Mouse (Mus musculus): ENCODE measurements at regions not wholly inside any gene's neighbourhood (a gene's known extent, or its start where the extent isn't known, plus 50 kb on each side); places are given as distances from the start of the nearest gene placed in this dataset.
"Not testable (repeated sequence)": the region's sequence is repeated elsewhere in the genome, so short reads cannot be mapped to it uniquely, and the experiment has no call there.

- H3K27me3 ChIP-seq (ENCODE audit: control insufficient read depth, insufficient read depth, low read length) = no peaks in the 10 kb centered on the region
- no peaks in the 10 kb centered on the region for H3K9me3 ChIP-seq (ENCODE audit: control insufficient read depth, low read length)
- DNase-seq (ENCODE audit: low spot score) = no peak
- H3K4me3 ChIP-seq (ENCODE audit: low read depth, low read length) = no peak overlapping the region
- 91% methylated on average over 2 of the region's 2 CpGs for WGBS
- no peak overlapping the region for H3K27ac ChIP-seq (replicated peaks; ENCODE audit: low read depth, low read length)
- no peaks in the 10 kb centered on the region for H3K36me3 ChIP-seq (ENCODE audit: control insufficient read depth, insufficient read depth, low read length)
- no peak overlapping the region for H3K9ac ChIP-seq (ENCODE audit: low read length)
- ATAC-seq (ENCODE audit: insufficient number of reproducible peaks, low FRiP score, low TSS enrichment, low read depth) = no peak
- H3K4me1 ChIP-seq (ENCODE audit: control insufficient read depth, insufficient read depth, low read length) = no peaks in the 10 kb centered on the region
- H3K4me2 ChIP-seq (ENCODE audit: low read depth, severe bottlenecking) = no peak overlapping the region
Observed at GRCm38 (mm10) chr15:11496436-11496835, 97.0 kb upstream of the Tars start.

- Histone ChIP-seq H3K4me1 (ENCODE audit: control insufficient read depth, insufficient read depth, low read length) (no peaks in the 10 kb centered on the region), H3K36me3 (ENCODE audit: control insufficient read depth, insufficient read depth, low read length) (no peaks in the 10 kb centered on the region), H3K27me3 (ENCODE audit: control insufficient read depth, insufficient read depth, low read length) (no peaks in the 10 kb centered on the region), H3K4me3 (ENCODE audit: low read depth, low read length) (no peak overlapping the region), H3K9me3 (ENCODE audit: control insufficient read depth, low read length) (no peaks in the 10 kb centered on the region), H3K9ac (ENCODE audit: low read length) (no peak overlapping the region), H3K4me2 (ENCODE audit: low read depth, severe bottlenecking) (no peak overlapping the region), H3K27ac (replicated peaks; ENCODE audit: low read depth, low read length) (no peak overlapping the region)
- ATAC-seq (ENCODE audit: insufficient number of reproducible peaks, low FRiP score, low TSS enrichment, low read depth) = no peak
- DNase-seq (ENCODE audit: low spot score) = no peak
- 74% methylated on average over 3 of the region's 3 CpGs for WGBS
Observed at GRCm38 (mm10) chr15:11489116-11489515, 89.7 kb upstream of the Tars start.

DNA sequence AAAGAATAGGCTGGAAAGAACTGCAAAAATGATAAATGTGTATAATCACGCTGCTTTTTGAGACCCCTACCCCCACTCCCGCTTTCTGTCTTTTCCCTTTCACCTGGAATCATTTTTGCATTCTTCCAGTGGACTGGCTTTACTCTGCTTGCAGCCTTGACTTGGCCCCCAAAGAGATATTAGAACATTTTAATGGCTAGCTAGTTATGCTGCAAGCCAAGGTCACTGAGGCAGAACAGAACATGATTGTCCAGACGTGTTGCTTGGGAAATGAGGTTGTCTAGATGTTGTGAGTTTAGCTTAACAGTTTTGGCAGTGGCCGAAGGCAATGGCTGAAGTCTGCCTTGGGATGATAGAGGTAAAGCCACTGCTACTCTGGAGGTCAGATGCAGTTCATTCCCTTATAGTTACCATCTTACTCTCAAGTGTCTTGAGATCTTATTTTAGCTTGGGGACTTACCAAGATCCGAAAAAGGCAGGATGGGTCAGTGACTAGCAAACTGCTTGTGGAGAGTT is 87.9 kb upstream of the Tars start:
- H3K4me1 ChIP-seq (ENCODE audit: control insufficient read depth, insufficient read depth, low read length) = no peaks in the 10 kb centered on the region
- ATAC-seq (ENCODE audit: insufficient number of reproducible peaks, low FRiP score, low TSS enrichment, low read depth) = no peak
- H3K4me3 ChIP-seq (ENCODE audit: low read depth, low read length) = no peak overlapping the region
- no peaks in the 10 kb centered on the region for H3K27me3 ChIP-seq (ENCODE audit: control insufficient read depth, insufficient read depth, low read length)
- DNase-seq (ENCODE audit: low spot score) = no peak
- no peaks in the 10 kb centered on the region for H3K9me3 ChIP-seq (ENCODE audit: control insufficient read depth, low read length)
- H3K9ac ChIP-seq (ENCODE audit: low read length) = no peak overlapping the region
- 71% methylated on average over 5 of the region's 5 CpGs for WGBS
- no peak overlapping the region for H3K4me2 ChIP-seq (ENCODE audit: low read depth, severe bottlenecking)
- H3K27ac ChIP-seq (replicated peaks; ENCODE audit: low read depth, low read length) = no peak overlapping the region
- H3K36me3 ChIP-seq (ENCODE audit: control insufficient read depth, insufficient read depth, low read length) = no peaks in the 10 kb centered on the region

GRCm38 (mm10) chr15:11483916-11484315 is 84.5 kb upstream of the Tars start:
- 47% methylated on average over 5 of the region's 5 CpGs for WGBS
- H3K4me1 ChIP-seq (ENCODE audit: control insufficient read depth, insufficient read depth, low read length) = no peaks in the 10 kb centered on the region
- H3K9me3 ChIP-seq (ENCODE audit: control insufficient read depth, low read length) = no peaks in the 10 kb centered on the region
- no peak for DNase-seq (ENCODE audit: low spot score)
- no peak overlapping the region for H3K4me2 ChIP-seq (ENCODE audit: low read depth, severe bottlenecking)
- no peaks in the 10 kb centered on the region for H3K36me3 ChIP-seq (ENCODE audit: control insufficient read depth, insufficient read depth, low read length)
- no peak overlapping the region for H3K27ac ChIP-seq (replicated peaks; ENCODE audit: low read depth, low read length)
- no peak for ATAC-seq (ENCODE audit: insufficient number of reproducible peaks, low FRiP score, low TSS enrichment, low read depth)
- H3K27me3 ChIP-seq (ENCODE audit: control insufficient read depth, insufficient read depth, low read length) = no peaks in the 10 kb centered on the region
- no peak overlapping the region for H3K4me3 ChIP-seq (ENCODE audit: low read depth, low read length)
- no peak overlapping the region for H3K9ac ChIP-seq (ENCODE audit: low read length)

DNA sequence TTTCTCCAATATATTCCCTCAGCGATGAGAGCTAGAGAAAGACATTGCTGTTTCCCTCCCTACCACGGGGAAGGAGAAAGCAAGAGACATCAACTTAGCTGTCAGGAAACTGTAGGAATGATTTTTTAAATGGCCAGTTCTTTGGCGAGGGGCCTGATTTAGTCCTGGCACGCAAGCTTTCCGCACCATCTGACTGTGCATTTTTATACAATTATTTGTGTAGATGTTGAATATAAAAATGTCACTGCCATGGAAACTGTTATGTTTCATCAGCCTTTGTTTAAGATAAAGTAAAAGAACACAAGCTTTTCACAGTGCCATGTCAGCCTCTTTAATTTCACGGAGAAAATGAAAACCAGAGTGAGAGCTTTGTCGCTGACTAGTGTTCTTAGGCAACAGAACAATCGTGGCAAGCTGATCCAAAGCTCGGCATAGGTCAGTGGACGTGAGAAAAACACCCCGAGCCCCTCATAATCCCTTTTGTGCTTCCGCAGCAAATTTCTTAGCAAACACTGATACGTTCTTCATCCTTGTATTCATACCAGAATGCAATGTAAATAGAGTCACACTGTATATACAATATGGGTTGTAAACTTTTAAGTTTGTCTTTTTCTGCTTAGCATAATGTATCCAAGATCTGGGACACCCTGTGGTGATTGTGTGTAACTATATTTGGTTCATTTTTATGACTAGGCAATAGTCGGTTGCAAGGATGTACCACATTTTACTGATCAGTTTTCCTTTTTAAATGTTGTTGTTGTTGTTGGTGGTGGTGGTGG is 79.9 kb upstream of the Tars start:
- no peak overlapping the region for H3K4me2 ChIP-seq (ENCODE audit: low read depth, severe bottlenecking)
- no peak overlapping the region for H3K4me3 ChIP-seq (ENCODE audit: low read depth, low read length)
- no peak overlapping the region for H3K27ac ChIP-seq (replicated peaks; ENCODE audit: low read depth, low read length)
- no peaks in the 10 kb centered on the region for H3K9me3 ChIP-seq (ENCODE audit: control insufficient read depth, low read length)
- H3K4me1 ChIP-seq (ENCODE audit: control insufficient read depth, insufficient read depth, low read length) = no peaks in the 10 kb centered on the region
- H3K27me3 ChIP-seq (ENCODE audit: control insufficient read depth, insufficient read depth, low read length) = no peaks in the 10 kb centered on the region
- DNase-seq (ENCODE audit: low spot score) = no peak
- no peak for ATAC-seq (ENCODE audit: insufficient number of reproducible peaks, low FRiP score, low TSS enrichment, low read depth)
- WGBS = 88% methylated on average over 14 of the region's 14 CpGs
- H3K9ac ChIP-seq (ENCODE audit: low read length) = no peak overlapping the region
- H3K36me3 ChIP-seq (ENCODE audit: control insufficient read depth, insufficient read depth, low read length) = no peaks in the 10 kb centered on the region

DNA sequence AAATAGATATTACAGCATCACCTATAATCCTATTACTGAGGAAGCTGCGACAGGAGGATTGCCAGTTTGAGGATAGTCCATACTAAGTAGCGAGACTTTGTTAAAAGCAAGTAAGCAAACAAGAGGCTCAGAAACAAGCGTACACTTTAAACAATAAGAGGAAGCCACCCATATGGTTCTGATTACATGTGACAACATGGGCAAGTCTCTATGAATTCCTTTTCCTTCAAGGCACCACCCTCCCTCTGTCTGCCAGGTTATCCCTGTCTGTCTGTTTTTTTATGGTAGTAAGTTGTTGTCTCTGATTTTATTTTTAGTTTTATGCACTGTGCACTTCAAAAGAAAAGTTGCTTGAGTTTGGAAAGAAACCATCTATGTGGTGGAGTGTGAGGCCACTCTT is 76.8 kb upstream of the Tars start:
- Histone ChIP-seq H3K27me3 (ENCODE audit: control insufficient read depth, insufficient read depth, low read length) (no peaks in the 10 kb centered on the region), H3K36me3 (ENCODE audit: control insufficient read depth, insufficient read depth, low read length) (no peaks in the 10 kb centered on the region), H3K4me1 (ENCODE audit: control insufficient read depth, insufficient read depth, low read length) (no peaks in the 10 kb centered on the region), H3K9me3 (ENCODE audit: control insufficient read depth, low read length) (no peaks in the 10 kb centered on the region), H3K27ac (replicated peaks; ENCODE audit: low read depth, low read length) (no peak overlapping the region), H3K4me3 (ENCODE audit: low read depth, low read length) (no peak overlapping the region), H3K4me2 (ENCODE audit: low read depth, severe bottlenecking) (no peak overlapping the region), H3K9ac (ENCODE audit: low read length) (no peak overlapping the region)
- WGBS = 75% methylated on average over 3 of the region's 3 CpGs
- no peak for ATAC-seq (ENCODE audit: insufficient number of reproducible peaks, low FRiP score, low TSS enrichment, low read depth)
- no peak for DNase-seq (ENCODE audit: low spot score)

- Histone ChIP-seq H3K9me3 (ENCODE audit: control insufficient read depth, low read length) (no peaks in the 10 kb centered on the region), H3K27ac (replicated peaks; ENCODE audit: low read depth, low read length) (no peak overlapping the region), H3K4me3 (ENCODE audit: low read depth, low read length) (no peak overlapping the region), H3K36me3 (ENCODE audit: control insufficient read depth, insufficient read depth, low read length) (no peaks in the 10 kb centered on the region), H3K27me3 (ENCODE audit: control insufficient read depth, insufficient read depth, low read length) (no peaks in the 10 kb centered on the region), H3K4me2 (ENCODE audit: low read depth, severe bottlenecking) (no peak overlapping the region), H3K9ac (ENCODE audit: low read length) (no peak overlapping the region), H3K4me1 (ENCODE audit: control insufficient read depth, insufficient read depth, low read length) (no peaks in the 10 kb centered on the region)
- DNase-seq (ENCODE audit: low spot score) (no peak), ATAC-seq (ENCODE audit: insufficient number of reproducible peaks, low FRiP score, low TSS enrichment, low read depth) (no peak)
- 81% methylated on average over 2 of the region's 2 CpGs for WGBS
Observed at GRCm38 (mm10) chr15:11463341-11463740, 63.9 kb upstream of the Tars start.

GRCm38 (mm10) chr15:11461575-11461974 is 62.1 kb upstream of the Tars start:
- H3K36me3 ChIP-seq (ENCODE audit: control insufficient read depth, insufficient read depth, low read length); H3K4me1 ChIP-seq (ENCODE audit: control insufficient read depth, insufficient read depth, low read length); H3K27ac ChIP-seq (replicated peaks; ENCODE audit: low read depth, low read length); H3K4me2 ChIP-seq (ENCODE audit: low read depth, severe bottlenecking); DNase-seq (ENCODE audit: low spot score); H3K4me3 ChIP-seq (ENCODE audit: low read depth, low read length); H3K27me3 ChIP-seq (ENCODE audit: control insufficient read depth, insufficient read depth, low read length); H3K9me3 ChIP-seq (ENCODE audit: control insufficient read depth, low read length); ATAC-seq (ENCODE audit: insufficient number of reproducible peaks, low FRiP score, low TSS enrichment, low read depth); H3K9ac ChIP-seq (ENCODE audit: low read length): not testable (repeated sequence)
- 73% methylated on average over 2 of the region's 2 CpGs for WGBS

- Histone ChIP-seq H3K27me3 (ENCODE audit: control insufficient read depth, insufficient read depth, low read length) (no peaks in the 10 kb centered on the region), H3K4me2 (ENCODE audit: low read depth, severe bottlenecking) (no peak overlapping the region), H3K4me1 (ENCODE audit: control insufficient read depth, insufficient read depth, low read length) (no peaks in the 10 kb centered on the region), H3K9ac (ENCODE audit: low read length) (no peak overlapping the region), H3K27ac (replicated peaks; ENCODE audit: low read depth, low read length) (no peak overlapping the region), H3K4me3 (ENCODE audit: low read depth, low read length) (no peak overlapping the region), H3K36me3 (ENCODE audit: control insufficient read depth, insufficient read depth, low read length) (no peaks in the 10 kb centered on the region), H3K9me3 (ENCODE audit: control insufficient read depth, low read length) (no peaks in the 10 kb centered on the region)
- no peak for ATAC-seq (ENCODE audit: insufficient number of reproducible peaks, low FRiP score, low TSS enrichment, low read depth)
- DNase-seq (ENCODE audit: low spot score) = no peak
- WGBS = 86% methylated on average over 2 of the region's 2 CpGs
Observed at GRCm38 (mm10) chr15:11459306-11459705, 59.8 kb upstream of the Tars start.

All from limb, embryonic 11.5 days (tissue).